Mouse (Mus musculus): ENCODE results near the gene Poln. TPM values are rescaled to one million over a fixed set of nuclear protein-coding genes. Genes with fewer than 3 reads are reported as not detected.

Poln gene
- polyA plus RNA-seq, 1 experiment from 2014 or later, result 0.48 TPM

GRCm38 (mm10) chr5:34185791-34186190 is 16.5 kb upstream of the Poln start:
- Histone ChIP-seq H3K4me3 (no peak overlapping the region), H3K4me1 (peaks cover 30% of the 10 kb centered on the region), H3K36me3 (peaks cover 5% of the 10 kb centered on the region; the same call in 1 of the 2 replicates), H3K4me2 (peak overlapping the region; percentile 100; the same call in 1 of the 2 replicates), H3K9ac (no peak overlapping the region), H3K27ac (no peak overlapping the region), H3K9me3 (replicated peaks) (no peaks in the 10 kb centered on the region), H3K27me3 (replicated peaks) (no peaks in the 10 kb centered on the region)
- ATAC-seq, result no peak

- H3K4me1 ChIP-seq, result peaks cover 30% of the 10 kb centered on the region
- H3K4me3 ChIP-seq, result no peak overlapping the region
- no peaks in the 10 kb centered on the region for H3K9me3 ChIP-seq (replicated peaks)
- no peak overlapping the region; the same call in 1 of the 2 replicates for H3K9ac ChIP-seq
- no peaks in the 10 kb centered on the region for H3K27me3 ChIP-seq (replicated peaks)
- WGBS (ENCODE audit: insufficient replicate concordance), result 56% methylated on average over 1 of the region's 1 CpGs
- H3K4me2 ChIP-seq, result no peak overlapping the region
- ATAC-seq, result no peak
- H3K36me3 ChIP-seq, result peaks cover 9% of the 10 kb centered on the region; the same call in 1 of the 2 replicates
- no peak overlapping the region for H3K27ac ChIP-seq
Observed at GRCm38 (mm10) chr5:34185051-34185580, 15.9 kb upstream of the Poln start.

GRCm38 (mm10) chr5:34183976-34184375 is 14.7 kb upstream of the Poln start:
- H3K9ac ChIP-seq, result no peak overlapping the region

GRCm38 (mm10) chr5:34183156-34183880 is 14.1 kb upstream of the Poln start:
- no peak overlapping the region for H3K27ac ChIP-seq
- no peak overlapping the region for H3K4me3 ChIP-seq
- no peaks in the 10 kb centered on the region for H3K9me3 ChIP-seq (replicated peaks)
- no peaks in the 10 kb centered on the region for H3K27me3 ChIP-seq (replicated peaks)
- H3K4me1 ChIP-seq, result peaks cover 15% of the 10 kb centered on the region
- peaks cover 13% of the 10 kb centered on the region; the same call in 1 of the 2 replicates for H3K36me3 ChIP-seq
- no peak overlapping the region for H3K4me2 ChIP-seq
- 67% methylated on average over 5 of the region's 5 CpGs for WGBS (ENCODE audit: insufficient replicate concordance)
- ATAC-seq, result no peak
- H3K9ac ChIP-seq, result no peak overlapping the region

More at GRCm38 (mm10) chr5:34183976-34184375, 14.7 kb upstream of the Poln start:
- Histone ChIP-seq H3K27me3 (replicated peaks) (no peaks in the 10 kb centered on the region), H3K4me3 (no peak overlapping the region), H3K4me1 (peaks cover 21% of the 10 kb centered on the region), H3K9me3 (replicated peaks) (no peaks in the 10 kb centered on the region), H3K4me2 (no peak overlapping the region), H3K36me3 (peaks cover 10% of the 10 kb centered on the region; the same call in 1 of the 2 replicates), H3K27ac (no peak overlapping the region)
- 70% methylated on average over 3 of the region's 3 CpGs for WGBS (ENCODE audit: insufficient replicate concordance)
- no peak for ATAC-seq

GRCm38 (mm10) chr5:34182486-34182885 is 13.2 kb upstream of the Poln start:
- 47% methylated on average over 3 of the region's 3 CpGs for WGBS (ENCODE audit: insufficient replicate concordance)

GRCm38 (mm10) chr5:34177821-34178220 is 8.6 kb upstream of the Poln start:
- WGBS (ENCODE audit: insufficient replicate concordance), result 69% methylated on average over 4 of the region's 4 CpGs
- H3K27me3 ChIP-seq (replicated peaks), result no peaks in the 10 kb centered on the region
- no peak overlapping the region for H3K4me3 ChIP-seq
- H3K4me1 ChIP-seq, result no peaks in the 10 kb centered on the region
- no peak overlapping the region for H3K27ac ChIP-seq
- H3K4me2 ChIP-seq, result no peak overlapping the region
- no peak for ATAC-seq
- H3K9ac ChIP-seq, result no peak overlapping the region
- no peaks in the 10 kb centered on the region for H3K9me3 ChIP-seq (replicated peaks)
- H3K36me3 ChIP-seq, result peaks cover 26% of the 10 kb centered on the region

More at GRCm38 (mm10) chr5:34182486-34182885, 13.2 kb upstream of the Poln start:
- H3K4me2 ChIP-seq, result no peak overlapping the region
- no peak overlapping the region for H3K4me3 ChIP-seq
- no peak overlapping the region for H3K9ac ChIP-seq
- H3K36me3 ChIP-seq, result peaks cover 15% of the 10 kb centered on the region
- no peak for ATAC-seq
- no peaks in the 10 kb centered on the region for H3K9me3 ChIP-seq (replicated peaks)
- H3K27ac ChIP-seq, result no peak overlapping the region
- no peaks in the 10 kb centered on the region for H3K27me3 ChIP-seq (replicated peaks)
- H3K4me1 ChIP-seq, result peaks cover 10% of the 10 kb centered on the region

- ATAC-seq, result no peak
- Histone ChIP-seq H3K4me1 (no peaks in the 10 kb centered on the region), H3K9me3 (replicated peaks) (no peaks in the 10 kb centered on the region), H3K27me3 (replicated peaks) (no peaks in the 10 kb centered on the region), H3K36me3 (peaks cover 26% of the 10 kb centered on the region), H3K4me2 (no peak overlapping the region), H3K27ac (no peak overlapping the region), H3K9ac (no peak overlapping the region), H3K4me3 (no peak overlapping the region)
- 82% methylated on average over 2 of the region's 2 CpGs for WGBS (ENCODE audit: insufficient replicate concordance)
Observed at GRCm38 (mm10) chr5:34177091-34177490, 7.8 kb upstream of the Poln start.

- H3K27me3 ChIP-seq (replicated peaks), result no peaks in the 10 kb centered on the region
- H3K4me3 ChIP-seq, result no peak overlapping the region
- no peak overlapping the region for H3K4me2 ChIP-seq
- peaks cover 26% of the 10 kb centered on the region for H3K36me3 ChIP-seq
- 77% methylated on average over 10 of the region's 10 CpGs for WGBS (ENCODE audit: insufficient replicate concordance)
- no peak overlapping the region for H3K27ac ChIP-seq
- no peak overlapping the region for H3K9ac ChIP-seq
- no peaks in the 10 kb centered on the region for H3K4me1 ChIP-seq
- H3K9me3 ChIP-seq (replicated peaks), result no peaks in the 10 kb centered on the region
- ATAC-seq, result no peak
Observed at GRCm38 (mm10) chr5:34176691-34177090, 7.4 kb upstream of the Poln start.

GRCm38 (mm10) chr5:34175403-34175694 is 6.1 kb upstream of the Poln start:
- H3K4me1 ChIP-seq, result peaks cover 4% of the 10 kb centered on the region; the same call in 1 of the 2 replicates
- H3K4me3 ChIP-seq, result no peak overlapping the region
- no peaks in the 10 kb centered on the region for H3K9me3 ChIP-seq (replicated peaks)
- peaks cover 20% of the 10 kb centered on the region for H3K36me3 ChIP-seq
- H3K27me3 ChIP-seq (replicated peaks), result no peaks in the 10 kb centered on the region
- no peak overlapping the region for H3K9ac ChIP-seq
- no peak overlapping the region for H3K4me2 ChIP-seq
- whole genome bisulfite sequencing (ENCODE audit: insufficient replicate concordance), result 52% methylated on average over 5 of the region's 5 CpGs
- no peak for ATAC-seq
- no peak overlapping the region for H3K27ac ChIP-seq

- peaks cover 10% of the 10 kb centered on the region for H3K4me1 ChIP-seq
- no peak for ATAC-seq
- no peaks in the 10 kb centered on the region for H3K9me3 ChIP-seq (replicated peaks)
- WGBS (ENCODE audit: insufficient replicate concordance), result 69% methylated on average over 5 of the region's 5 CpGs
- H3K27ac ChIP-seq, result no peak overlapping the region
- no peaks in the 10 kb centered on the region for H3K27me3 ChIP-seq (replicated peaks)
- no peak overlapping the region for H3K4me2 ChIP-seq
- peaks cover 15% of the 10 kb centered on the region for H3K36me3 ChIP-seq
- no peak overlapping the region for H3K9ac ChIP-seq
- H3K4me3 ChIP-seq, result no peak overlapping the region
Observed at GRCm38 (mm10) chr5:34174550-34175402, 5.5 kb upstream of the Poln start.

- H3K9ac ChIP-seq, result no peak overlapping the region
Observed at GRCm38 (mm10) chr5:34174021-34174420, 4.8 kb upstream of the Poln start.

GRCm38 (mm10) chr5:34170726-34171125 is 1.5 kb upstream of the Poln start:
- Histone ChIP-seq H3K4me1 (peaks cover 25% of the 10 kb centered on the region), H3K36me3 (peaks cover 5% of the 10 kb centered on the region), H3K4me3 (no peak overlapping the region), H3K4me2 (no peak overlapping the region), H3K27me3 (replicated peaks) (no peaks in the 10 kb centered on the region), H3K9ac (no peak overlapping the region), H3K9me3 (replicated peaks) (no peaks in the 10 kb centered on the region), H3K27ac (peak overlapping the region; percentile 86; the same call in 1 of the 2 replicates)
- ATAC-seq, result no peak
- 54% methylated on average over 4 of the region's 4 CpGs for WGBS (ENCODE audit: insufficient replicate concordance)

More at GRCm38 (mm10) chr5:34174021-34174420, 4.8 kb upstream of the Poln start:
- Histone ChIP-seq H3K27me3 (replicated peaks) (no peaks in the 10 kb centered on the region), H3K4me2 (no peak overlapping the region), H3K4me3 (no peak overlapping the region), H3K4me1 (peaks cover 12% of the 10 kb centered on the region), H3K36me3 (peaks cover 15% of the 10 kb centered on the region), H3K27ac (no peak overlapping the region), H3K9me3 (replicated peaks) (no peaks in the 10 kb centered on the region)
- 77% methylated on average over 2 of the region's 2 CpGs for WGBS (ENCODE audit: insufficient replicate concordance)
- ATAC-seq, result no peak
